Mouse (Mus musculus): ENCODE data around the gene Tmem121b. TPM values are rescaled to one million over a fixed set of nuclear protein-coding genes. Genes with fewer than 3 reads are reported as not detected.

Tmem121b gene
- polyA plus RNA-seq, 1 experiment from 2014 or later: 0.28 TPM

DNA sequence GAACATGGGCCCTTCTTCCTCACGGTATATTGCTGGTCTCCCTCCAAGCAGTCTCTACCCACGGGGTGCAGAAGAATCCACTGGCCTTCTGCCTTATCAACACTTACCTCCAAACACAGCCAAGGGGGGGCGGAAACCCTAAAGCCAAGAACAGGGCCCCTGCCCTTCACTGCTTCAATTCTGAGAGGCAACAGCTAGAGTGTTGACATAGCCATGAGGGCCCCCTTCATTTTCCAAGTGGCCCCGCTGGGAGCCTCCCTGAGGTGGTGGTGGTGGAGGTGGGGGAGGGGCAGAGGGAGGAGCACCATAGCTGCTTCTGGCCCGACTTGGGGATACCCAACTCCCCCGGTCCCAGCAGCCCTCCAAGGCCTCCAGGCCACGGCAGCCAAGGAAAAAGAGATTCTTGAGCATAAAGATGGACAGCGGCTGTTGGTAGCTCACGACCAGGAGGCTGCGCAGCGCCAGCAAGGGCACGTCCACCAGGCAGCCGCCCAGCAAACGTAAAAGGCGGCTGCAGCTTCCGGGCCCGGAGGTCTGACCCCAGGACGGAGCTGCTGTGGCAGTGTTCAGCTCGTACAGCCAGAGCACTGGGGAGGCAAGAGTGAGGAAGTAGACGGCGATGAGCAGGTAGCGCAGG is 1.6 kb downstream of the Tmem121b start:
- no peaks in the 10 kb centered on the region for H3K36me3 ChIP-seq
- H3K9me3 ChIP-seq (replicated peaks): no peaks in the 10 kb centered on the region
- peaks cover 25% of the 10 kb centered on the region for H3K27me3 ChIP-seq
- H3K4me3 ChIP-seq (replicated peaks): peak overlapping the region; percentile 62
- peak overlapping the region; percentile 96 for H3K4me2 ChIP-seq (replicated peaks)
- H3K27ac ChIP-seq (replicated peaks): no peak overlapping the region
- ATAC-seq (ENCODE audit: insufficient number of reproducible peaks, low FRiP score, low TSS enrichment, low read depth): no peak
- 11% methylated on average over 22 of the region's 22 CpGs for WGBS
- H3K9ac ChIP-seq: no peak overlapping the region
- H3K4me1 ChIP-seq: peaks cover 25% of the 10 kb centered on the region

DNA sequence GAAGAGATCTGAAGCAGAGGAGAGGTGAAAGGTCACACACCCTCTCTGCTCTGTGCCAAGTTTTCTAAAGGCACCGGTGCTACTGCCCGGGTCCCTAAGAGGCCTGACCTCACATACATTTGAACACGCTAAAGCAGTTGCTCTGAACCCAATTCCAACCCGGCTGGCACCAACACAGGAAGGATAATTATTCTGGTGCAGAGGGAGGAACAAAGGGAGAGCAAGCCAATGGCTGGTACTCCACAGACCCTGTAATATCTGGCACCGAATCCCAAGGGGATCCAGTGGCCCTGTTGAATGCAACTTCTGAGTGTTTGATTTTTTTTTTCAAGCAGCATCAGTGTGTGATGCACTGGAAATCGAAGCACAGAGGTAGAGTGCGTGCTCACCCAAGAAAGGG is 2.5 kb downstream of the Tmem121b start:
- Histone ChIP-seq H3K9me3 (replicated peaks) (no peaks in the 10 kb centered on the region), H3K9ac (no peak overlapping the region), H3K27me3 (peaks cover 25% of the 10 kb centered on the region), H3K27ac (replicated peaks) (no peak overlapping the region), H3K4me2 (replicated peaks) (no peak overlapping the region), H3K4me1 (peaks cover 25% of the 10 kb centered on the region), H3K4me3 (replicated peaks) (no peak overlapping the region), H3K36me3 (no peaks in the 10 kb centered on the region)
- no peak for ATAC-seq (ENCODE audit: insufficient number of reproducible peaks, low FRiP score, low TSS enrichment, low read depth)
- 58% methylated on average over 7 of the region's 7 CpGs for WGBS

GRCm38 (mm10) chr6:120489461-120489860 is 4.1 kb downstream of the Tmem121b start:
- H3K27me3 ChIP-seq: peaks cover 25% of the 10 kb centered on the region
- no peaks in the 10 kb centered on the region for H3K36me3 ChIP-seq
- H3K4me3 ChIP-seq (replicated peaks): no peak overlapping the region
- H3K9ac ChIP-seq: no peak overlapping the region
- no peak overlapping the region for H3K27ac ChIP-seq (replicated peaks)
- WGBS: 57% methylated on average over 2 of the region's 2 CpGs
- no peak overlapping the region for H3K4me2 ChIP-seq (replicated peaks)
- ATAC-seq (ENCODE audit: insufficient number of reproducible peaks, low FRiP score, low TSS enrichment, low read depth): no peak
- H3K9me3 ChIP-seq (replicated peaks): no peaks in the 10 kb centered on the region
- H3K4me1 ChIP-seq: peaks cover 25% of the 10 kb centered on the region

DNA sequence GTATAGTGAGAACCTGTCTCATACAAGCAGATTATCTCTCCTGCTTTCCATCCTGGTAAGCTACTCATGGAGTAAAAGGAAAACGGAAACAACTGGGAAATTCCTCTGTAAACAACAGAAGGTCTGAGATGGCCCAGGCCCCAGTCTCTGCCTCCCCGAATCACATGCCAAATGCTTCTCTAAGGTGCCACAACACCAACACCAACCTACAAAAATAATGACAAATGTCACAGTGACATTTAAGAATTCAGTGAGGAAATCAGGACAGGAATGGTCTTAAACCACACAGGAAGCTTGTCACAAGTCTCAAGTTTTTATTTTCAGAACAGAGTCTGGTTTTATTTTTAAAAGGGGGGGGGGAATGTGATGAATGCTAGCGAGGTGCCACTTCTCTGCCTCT is 5.0 kb downstream of the Tmem121b start:
- WGBS: 69% methylated on average over 3 of the region's 3 CpGs
- Histone ChIP-seq H3K4me3 (replicated peaks) (no peak overlapping the region), H3K9me3 (replicated peaks) (no peaks in the 10 kb centered on the region)

GRCm38 (mm10) chr6:120486051-120486510 is 7.5 kb downstream of the Tmem121b start:
- ATAC-seq (ENCODE audit: insufficient number of reproducible peaks, low FRiP score, low TSS enrichment, low read depth): no peak
- H3K9me3 ChIP-seq (replicated peaks): no peaks in the 10 kb centered on the region

More for the DNA sequence above, 5.0 kb downstream of the Tmem121b start:
- Histone ChIP-seq H3K9ac (no peak overlapping the region), H3K27me3 (peaks cover 25% of the 10 kb centered on the region), H3K27ac (replicated peaks) (no peak overlapping the region), H3K4me2 (replicated peaks) (no peak overlapping the region), H3K4me1 (peaks cover 18% of the 10 kb centered on the region), H3K36me3 (no peaks in the 10 kb centered on the region)
- ATAC-seq (ENCODE audit: insufficient number of reproducible peaks, low FRiP score, low TSS enrichment, low read depth): no peak

DNA sequence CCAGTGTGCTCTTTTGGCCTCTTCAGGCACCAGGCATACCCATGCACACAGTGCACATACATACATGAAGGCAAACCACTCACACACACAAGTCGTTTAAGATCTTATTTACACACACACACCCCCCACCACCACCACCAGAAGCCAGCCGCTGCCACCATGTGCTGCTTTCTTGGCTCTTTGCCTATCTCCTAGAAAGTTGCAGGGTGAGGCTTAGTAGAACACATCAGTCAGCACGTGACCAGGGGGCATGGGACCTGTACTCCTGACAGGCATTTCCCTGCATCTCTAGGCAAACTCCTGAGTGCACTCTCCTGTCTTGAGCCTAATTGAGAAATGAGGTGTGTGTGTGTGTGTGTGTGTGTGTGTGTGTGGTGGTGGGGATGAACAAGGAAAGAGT is 8.6 kb downstream of the Tmem121b start:
- 69% methylated on average over 3 of the region's 3 CpGs for WGBS
- Histone ChIP-seq H3K4me2 (replicated peaks) (no peak overlapping the region), H3K27me3 (no peaks in the 10 kb centered on the region), H3K9me3 (replicated peaks) (no peaks in the 10 kb centered on the region), H3K36me3 (peaks cover 15% of the 10 kb centered on the region), H3K4me3 (replicated peaks) (no peak overlapping the region), H3K9ac (no peak overlapping the region), H3K27ac (replicated peaks) (no peak overlapping the region), H3K4me1 (peaks cover 9% of the 10 kb centered on the region; the same call in 1 of the 2 replicates)
- no peak for ATAC-seq (ENCODE audit: insufficient number of reproducible peaks, low FRiP score, low TSS enrichment, low read depth)

More at GRCm38 (mm10) chr6:120486051-120486510, 7.5 kb downstream of the Tmem121b start:
- 45% methylated on average over 8 of the region's 8 CpGs for WGBS
- Histone ChIP-seq H3K4me2 (replicated peaks) (no peak overlapping the region), H3K27ac (replicated peaks) (no peak overlapping the region), H3K9ac (no peak overlapping the region), H3K4me3 (replicated peaks) (no peak overlapping the region), H3K27me3 (peaks cover 3% of the 10 kb centered on the region; the same call in 1 of the 2 replicates), H3K4me1 (peaks cover 9% of the 10 kb centered on the region; the same call in 1 of the 2 replicates), H3K36me3 (peaks cover 10% of the 10 kb centered on the region)

- WGBS: 19% methylated on average over 8 of the region's 8 CpGs
- no peak for ATAC-seq (ENCODE audit: insufficient number of reproducible peaks, low FRiP score, low TSS enrichment, low read depth)
Measured at GRCm38 (mm10) chr6:120483211-120483626, 10.4 kb downstream of the Tmem121b start.

DNA sequence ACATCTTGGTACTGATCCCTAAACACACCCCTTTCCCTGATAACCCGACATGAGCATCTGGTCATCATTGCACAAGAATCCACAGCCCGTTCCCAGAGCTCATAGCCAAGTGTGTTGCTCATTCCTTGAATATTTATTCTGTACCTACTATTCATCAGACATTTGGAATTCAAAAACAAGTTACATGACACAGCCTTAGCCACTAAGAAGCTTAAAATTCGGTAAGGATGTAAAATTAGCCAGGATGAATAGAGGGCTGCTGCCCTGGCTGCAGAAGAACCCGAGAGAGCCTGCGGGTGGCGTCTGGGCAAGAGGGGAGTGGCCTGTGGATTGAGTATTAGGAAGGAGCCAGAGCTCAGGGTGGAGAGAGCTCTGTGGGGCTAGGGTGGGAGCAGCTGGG is 10.9 kb downstream of the Tmem121b start:
- H3K36me3 ChIP-seq: peaks cover 18% of the 10 kb centered on the region
- WGBS: 23% methylated on average over 6 of the region's 6 CpGs
- no peak overlapping the region for H3K4me3 ChIP-seq (replicated peaks)
- no peak overlapping the region for H3K27ac ChIP-seq (replicated peaks)
- no peaks in the 10 kb centered on the region for H3K27me3 ChIP-seq
- H3K4me2 ChIP-seq (replicated peaks): no peak overlapping the region
- ATAC-seq (ENCODE audit: insufficient number of reproducible peaks, low FRiP score, low TSS enrichment, low read depth): no peak
- H3K9me3 ChIP-seq (replicated peaks): no peaks in the 10 kb centered on the region
- H3K9ac ChIP-seq: no peak overlapping the region
- H3K4me1 ChIP-seq: peaks cover 9% of the 10 kb centered on the region; the same call in 1 of the 2 replicates

More at GRCm38 (mm10) chr6:120483211-120483626, 10.4 kb downstream of the Tmem121b start:
- no peak overlapping the region for H3K9ac ChIP-seq
- peaks cover 18% of the 10 kb centered on the region for H3K36me3 ChIP-seq
- 0 out of 2 replicates have a peak overlapping the region, but pooled peaks have one; percentile 21 for H3K4me2 ChIP-seq (replicated peaks)
- H3K27me3 ChIP-seq: no peaks in the 10 kb centered on the region
- no peak overlapping the region for H3K4me3 ChIP-seq (replicated peaks)
- H3K9me3 ChIP-seq (replicated peaks): no peaks in the 10 kb centered on the region
- peaks cover 9% of the 10 kb centered on the region; the same call in 1 of the 2 replicates for H3K4me1 ChIP-seq
- no peak overlapping the region for H3K27ac ChIP-seq (replicated peaks)

GRCm38 (mm10) chr6:120482021-120482420 is 11.6 kb downstream of the Tmem121b start:
- Histone ChIP-seq H3K9ac (no peak overlapping the region), H3K27ac (replicated peaks) (no peak overlapping the region), H3K4me2 (replicated peaks) (no peak overlapping the region), H3K4me1 (peaks cover 9% of the 10 kb centered on the region; the same call in 1 of the 2 replicates), H3K4me3 (replicated peaks) (no peak overlapping the region), H3K27me3 (no peaks in the 10 kb centered on the region), H3K9me3 (replicated peaks) (no peaks in the 10 kb centered on the region), H3K36me3 (peaks cover 18% of the 10 kb centered on the region)
- 89% methylated on average over 14 of the region's 14 CpGs for WGBS
- ATAC-seq (ENCODE audit: insufficient number of reproducible peaks, low FRiP score, low TSS enrichment, low read depth): no peak

- H3K36me3 ChIP-seq: peaks cover 18% of the 10 kb centered on the region
- H3K4me3 ChIP-seq (replicated peaks): no peak overlapping the region
- H3K27me3 ChIP-seq: no peaks in the 10 kb centered on the region
- peaks cover 9% of the 10 kb centered on the region; the same call in 1 of the 2 replicates for H3K4me1 ChIP-seq
- ATAC-seq (ENCODE audit: insufficient number of reproducible peaks, low FRiP score, low TSS enrichment, low read depth): no peak
- WGBS: 86% methylated on average over 6 of the region's 6 CpGs
- H3K4me2 ChIP-seq (replicated peaks): no peak overlapping the region
- H3K9ac ChIP-seq: no peak overlapping the region
- H3K9me3 ChIP-seq (replicated peaks): no peaks in the 10 kb centered on the region
- H3K27ac ChIP-seq (replicated peaks): no peak overlapping the region
Measured at GRCm38 (mm10) chr6:120481538-120481937, 12.1 kb downstream of the Tmem121b start.

GRCm38 (mm10) chr6:120480361-120480760 is 13.2 kb downstream of the Tmem121b start:
- 93% methylated on average over 5 of the region's 5 CpGs for WGBS
- Histone ChIP-seq H3K36me3 (peaks cover 18% of the 10 kb centered on the region), H3K9me3 (replicated peaks) (no peaks in the 10 kb centered on the region), H3K4me3 (replicated peaks) (no peak overlapping the region), H3K9ac (no peak overlapping the region), H3K27ac (replicated peaks) (no peak overlapping the region), H3K27me3 (no peaks in the 10 kb centered on the region), H3K4me2 (replicated peaks) (no peak overlapping the region), H3K4me1 (peaks cover 9% of the 10 kb centered on the region; the same call in 1 of the 2 replicates)
- no peak for ATAC-seq (ENCODE audit: insufficient number of reproducible peaks, low FRiP score, low TSS enrichment, low read depth)
